Mouse (Mus musculus): ENCODE measurements at regions not wholly inside any gene's neighbourhood (a gene's known extent, or its start where the extent isn't known, plus 50 kb on each side); places are given as distances from the start of the nearest gene placed in this dataset.

- Histone ChIP-seq H3K9me3 (no peaks in the 10 kb centered on the region), H3K4me3 (no peak overlapping the region)
- ATAC-seq (ENCODE audit: borderline replicate concordance, extremely low read depth, low FRiP score, low TSS enrichment), result no peak
These were observed 162.2 kb upstream of the Ank start for GRCm38 (mm10) chr15:27304256-27304655.

GRCm38 (mm10) chr15:27305035-27305434 is 161.4 kb upstream of the Ank start:
- Histone ChIP-seq H3K9me3 (no peaks in the 10 kb centered on the region), H3K4me2 (no peak overlapping the region), H3K27me3 (no peaks in the 10 kb centered on the region), H3K4me3 (no peak overlapping the region), H3K36me3 (no peaks in the 10 kb centered on the region), H3K9ac (no peak overlapping the region), H3K4me1 (no peaks in the 10 kb centered on the region), H3K27ac (no peak overlapping the region)
- ATAC-seq (ENCODE audit: borderline replicate concordance, extremely low read depth, low FRiP score, low TSS enrichment), result no peak
- WGBS, result 94% methylated on average over 4 of the region's 4 CpGs

More at GRCm38 (mm10) chr15:27304256-27304655, 162.2 kb upstream of the Ank start:
- Histone ChIP-seq H3K4me1 (no peaks in the 10 kb centered on the region), H3K36me3 (no peaks in the 10 kb centered on the region), H3K4me2 (no peak overlapping the region), H3K27me3 (no peaks in the 10 kb centered on the region), H3K27ac (no peak overlapping the region), H3K9ac (no peak overlapping the region)
- 61% methylated on average over 7 of the region's 7 CpGs for WGBS

GRCm38 (mm10) chr15:27308639-27309038 is 157.8 kb upstream of the Ank start:
- Histone ChIP-seq H3K4me2 (no peak overlapping the region), H3K4me1 (no peaks in the 10 kb centered on the region), H3K9ac (no peak overlapping the region), H3K27me3 (no peaks in the 10 kb centered on the region), H3K4me3 (no peak overlapping the region), H3K36me3 (no peaks in the 10 kb centered on the region), H3K27ac (no peak overlapping the region), H3K9me3 (no peaks in the 10 kb centered on the region)
- WGBS, result 46% methylated on average over 4 of the region's 4 CpGs
- no peak for ATAC-seq (ENCODE audit: borderline replicate concordance, extremely low read depth, low FRiP score, low TSS enrichment)

GRCm38 (mm10) chr15:27315964-27316745 is 150.3 kb upstream of the Ank start:
- Histone ChIP-seq H3K4me2 (no peak overlapping the region), H3K27ac (no peak overlapping the region), H3K4me1 (no peaks in the 10 kb centered on the region), H3K9ac (no peak overlapping the region), H3K9me3 (no peaks in the 10 kb centered on the region), H3K36me3 (no peaks in the 10 kb centered on the region), H3K4me3 (no peak overlapping the region), H3K27me3 (no peaks in the 10 kb centered on the region)
- no peak for ATAC-seq (ENCODE audit: borderline replicate concordance, extremely low read depth, low FRiP score, low TSS enrichment)
- 47% methylated on average over 4 of the region's 4 CpGs for WGBS

GRCm38 (mm10) chr15:27316746-27317129 is 149.7 kb upstream of the Ank start:
- WGBS, result 58% methylated on average over 1 of the region's 1 CpGs
- no peak overlapping the region for H3K9ac ChIP-seq
- H3K36me3 ChIP-seq, result no peaks in the 10 kb centered on the region
- H3K27me3 ChIP-seq, result no peaks in the 10 kb centered on the region
- H3K4me3 ChIP-seq, result no peak overlapping the region
- no peak overlapping the region for H3K27ac ChIP-seq
- H3K4me1 ChIP-seq, result no peaks in the 10 kb centered on the region
- no peaks in the 10 kb centered on the region for H3K9me3 ChIP-seq
- no peak for ATAC-seq (ENCODE audit: borderline replicate concordance, extremely low read depth, low FRiP score, low TSS enrichment)
- no peak overlapping the region for H3K4me2 ChIP-seq

GRCm38 (mm10) chr15:27321915-27322665 is 144.4 kb upstream of the Ank start:
- no peak overlapping the region for H3K4me2 ChIP-seq
- no peaks in the 10 kb centered on the region for H3K36me3 ChIP-seq
- H3K27me3 ChIP-seq, result no peaks in the 10 kb centered on the region
- no peak overlapping the region for H3K4me3 ChIP-seq
- 69% methylated on average over 10 of the region's 10 CpGs for WGBS
- no peaks in the 10 kb centered on the region for H3K9me3 ChIP-seq
- H3K4me1 ChIP-seq, result no peaks in the 10 kb centered on the region
- no peak for ATAC-seq (ENCODE audit: borderline replicate concordance, extremely low read depth, low FRiP score, low TSS enrichment)
- H3K27ac ChIP-seq, result no peak overlapping the region
- H3K9ac ChIP-seq, result no peak overlapping the region

GRCm38 (mm10) chr15:27325847-27326548 is 140.5 kb upstream of the Ank start:
- 25% methylated on average over 15 of the region's 15 CpGs for WGBS
- no peaks in the 10 kb centered on the region for H3K4me1 ChIP-seq
- H3K27ac ChIP-seq, result no peak overlapping the region
- no peak overlapping the region for H3K4me2 ChIP-seq
- no peak overlapping the region for H3K9ac ChIP-seq
- H3K36me3 ChIP-seq, result no peaks in the 10 kb centered on the region
- H3K27me3 ChIP-seq, result no peaks in the 10 kb centered on the region
- H3K4me3 ChIP-seq, result no peak overlapping the region
- H3K9me3 ChIP-seq, result no peaks in the 10 kb centered on the region
- ATAC-seq (ENCODE audit: borderline replicate concordance, extremely low read depth, low FRiP score, low TSS enrichment), result peak; percentile 19; the same call in 1 of the 2 replicates

- Histone ChIP-seq H3K36me3 (no peaks in the 10 kb centered on the region), H3K9me3 (no peaks in the 10 kb centered on the region), H3K27ac (no peak overlapping the region), H3K27me3 (no peaks in the 10 kb centered on the region), H3K4me1 (no peaks in the 10 kb centered on the region), H3K4me2 (no peak overlapping the region), H3K9ac (no peak overlapping the region), H3K4me3 (no peak overlapping the region)
- ATAC-seq (ENCODE audit: borderline replicate concordance, extremely low read depth, low FRiP score, low TSS enrichment), result no peak
- 69% methylated on average over 5 of the region's 5 CpGs for WGBS
These were observed 140.0 kb upstream of the Ank start for GRCm38 (mm10) chr15:27326549-27326876.

GRCm38 (mm10) chr15:27327744-27328143 is 138.7 kb upstream of the Ank start:
- H3K27ac ChIP-seq, result no peak overlapping the region
- H3K4me3 ChIP-seq, result no peak overlapping the region
- H3K4me2 ChIP-seq, result no peak overlapping the region
- H3K36me3 ChIP-seq, result no peaks in the 10 kb centered on the region
- no peaks in the 10 kb centered on the region for H3K4me1 ChIP-seq
- WGBS, result 81% methylated on average over 5 of the region's 5 CpGs
- no peak overlapping the region for H3K9ac ChIP-seq
- H3K27me3 ChIP-seq, result no peaks in the 10 kb centered on the region
- ATAC-seq (ENCODE audit: borderline replicate concordance, extremely low read depth, low FRiP score, low TSS enrichment), result no peak
- no peaks in the 10 kb centered on the region for H3K9me3 ChIP-seq

GRCm38 (mm10) chr15:27328441-27328840 is 138.0 kb upstream of the Ank start:
- H3K4me2 ChIP-seq, result no peak overlapping the region
- no peaks in the 10 kb centered on the region for H3K36me3 ChIP-seq
- WGBS, result 86% methylated on average over 2 of the region's 2 CpGs
- no peaks in the 10 kb centered on the region for H3K4me1 ChIP-seq
- no peaks in the 10 kb centered on the region for H3K9me3 ChIP-seq
- no peak overlapping the region for H3K27ac ChIP-seq
- no peak overlapping the region for H3K4me3 ChIP-seq
- H3K27me3 ChIP-seq, result no peaks in the 10 kb centered on the region
- ATAC-seq (ENCODE audit: borderline replicate concordance, extremely low read depth, low FRiP score, low TSS enrichment), result no peak
- no peak overlapping the region for H3K9ac ChIP-seq

GRCm38 (mm10) chr15:27340070-27340469 is 126.4 kb upstream of the Ank start:
- no peaks in the 10 kb centered on the region for H3K4me1 ChIP-seq
- H3K27me3 ChIP-seq, result no peaks in the 10 kb centered on the region
- H3K9ac ChIP-seq, result no peak overlapping the region
- WGBS, result 54% methylated on average over 4 of the region's 4 CpGs
- no peak overlapping the region for H3K27ac ChIP-seq
- ATAC-seq (ENCODE audit: borderline replicate concordance, extremely low read depth, low FRiP score, low TSS enrichment), result no peak
- H3K9me3 ChIP-seq, result no peaks in the 10 kb centered on the region
- H3K4me2 ChIP-seq, result no peak overlapping the region
- no peaks in the 10 kb centered on the region for H3K36me3 ChIP-seq
- H3K4me3 ChIP-seq, result no peak overlapping the region

GRCm38 (mm10) chr15:27341518-27341976 is 124.9 kb upstream of the Ank start:
- ATAC-seq (ENCODE audit: borderline replicate concordance, extremely low read depth, low FRiP score, low TSS enrichment), result no peak
- WGBS, result 66% methylated on average over 5 of the region's 5 CpGs
- no peaks in the 10 kb centered on the region for H3K9me3 ChIP-seq

More at GRCm38 (mm10) chr15:27341518-27341976, 124.9 kb upstream of the Ank start:
- Histone ChIP-seq H3K4me1 (no peaks in the 10 kb centered on the region), H3K4me3 (no peak overlapping the region), H3K9ac (no peak overlapping the region), H3K4me2 (no peak overlapping the region), H3K27ac (no peak overlapping the region), H3K27me3 (no peaks in the 10 kb centered on the region), H3K36me3 (no peaks in the 10 kb centered on the region)
